Mouse (Mus musculus) E14TG2a.4 (cell line): ENCODE data around the gene Ropn1.
"Not testable (repeated sequence)": the region's sequence is repeated elsewhere in the genome, so short reads cannot be mapped to it uniquely, and the experiment has no call there.

Source experiments
- CTCF ChIP-seq: conservative IDR thresholded peaks from 2 replicates; pipeline ENCODE4 v1.5.1; 2014; ENCODE audit warnings: low read length
- NANOG ChIP-seq: IDR thresholded peaks from 2 replicates; pipeline ENCODE4 v1.6.1; 2014; ENCODE audit warnings: borderline replicate concordance, low read length, mixed read lengths
- POU5F1 ChIP-seq: IDR thresholded peaks from 2 replicates; pipeline ENCODE4 v1.6.1; 2014; ENCODE audit warnings: low read length, borderline replicate concordance

- not testable (repeated sequence) for TF ChIP-seq CTCF, POU5F1, NANOG
These were observed 7.8 kb downstream of the Ropn1 start for GRCm38 (mm10) chr16:34657566-34657965.
